Mouse (Mus musculus): Measurements from ENCODE around the gene Zswim8.

Gene Zswim8

GRCm38 (mm10) chr14:20730853-20731602 lies 23.7 kb downstream of the Zswim8 start:
- DNase-seq (ENCODE audit: low spot score in 2 of 2), result no peak

GRCm38 (mm10) chr14:20733041-20733951 lies 25.9 kb downstream of the Zswim8 start:
- no peak for DNase-seq (ENCODE audit: low spot score in 2 of 2)

GRCm38 (mm10) chr14:20733952-20734774 lies 26.8 kb downstream of the Zswim8 start, which contains the start of gene Ndst2:
Gene Ndst2, minus strand, starts transcription at chr14:20734562.
- peak; percentile 80 to 91 for DNase-seq (ENCODE audit: low spot score in 2 of 2)

- DNase-seq (ENCODE audit: low spot score in 2 of 2), result no peak
Observed at GRCm38 (mm10) chr14:20735052-20735451, 27.7 kb downstream of the Zswim8 start.

GRCm38 (mm10) chr14:20735892-20736390 lies 28.6 kb downstream of the Zswim8 start:
- no peak for DNase-seq (ENCODE audit: low spot score in 2 of 2)

- peak; percentile 46 to 64 for DNase-seq (ENCODE audit: low spot score in 2 of 2)
Observed at GRCm38 (mm10) chr14:20737306-20737705, 30.0 kb downstream of the Zswim8 start.

- DNase-seq (ENCODE audit: low spot score in 2 of 2), result no peak
Observed at GRCm38 (mm10) chr14:20738511-20738910, 31.2 kb downstream of the Zswim8 start.

GRCm38 (mm10) chr14:20741301-20741700 lies 33.9 kb downstream of the Zswim8 start:
- DNase-seq (ENCODE audit: low spot score in 2 of 2), result peak; percentile 33 to 53

- no peak for DNase-seq (ENCODE audit: low spot score in 2 of 2)
Observed at GRCm38 (mm10) chr14:20743614-20744013, 36.3 kb downstream of the Zswim8 start.

GRCm38 (mm10) chr14:20746935-20747334 lies 39.6 kb downstream of the Zswim8 start:
- DNase-seq (ENCODE audit: low spot score in 2 of 2), result no peak

GRCm38 (mm10) chr14:20748388-20748787 lies 41.0 kb downstream of the Zswim8 start:
- no peak for DNase-seq (ENCODE audit: low spot score in 2 of 2)

- DNase-seq (ENCODE audit: low spot score in 2 of 2), result no peak
Observed at GRCm38 (mm10) chr14:20749494-20750051, 42.2 kb downstream of the Zswim8 start.

- no peak for DNase-seq (ENCODE audit: low spot score in 2 of 2)
Observed at GRCm38 (mm10) chr14:20750503-20750902, 43.2 kb downstream of the Zswim8 start.

- DNase-seq (ENCODE audit: low spot score in 2 of 2), result no peak
Observed at GRCm38 (mm10) chr14:20753792-20754191, 46.4 kb downstream of the Zswim8 start.

GRCm38 (mm10) chr14:20757370-20757907 lies 50.1 kb downstream of the Zswim8 start:
- no peak for DNase-seq (ENCODE audit: low spot score in 2 of 2)

- no peak for DNase-seq (ENCODE audit: low spot score in 2 of 2)
Observed at GRCm38 (mm10) chr14:20758768-20759435, 51.5 kb downstream of the Zswim8 start.

- no peak for DNase-seq (ENCODE audit: low spot score in 2 of 2)
Observed at GRCm38 (mm10) chr14:20764942-20765341, 57.6 kb downstream of the Zswim8 start.

- DNase-seq (ENCODE audit: low spot score in 2 of 2), result peak; percentile 76 to 86
Observed at GRCm38 (mm10) chr14:20765642-20766258, 58.4 kb downstream of the Zswim8 start.

- DNase-seq (ENCODE audit: low spot score in 2 of 2), result no peak
Observed at GRCm38 (mm10) chr14:20767936-20768335, 60.6 kb downstream of the Zswim8 start.

- DNase-seq (ENCODE audit: low spot score in 2 of 2), result peak in 1 of 2 experiments; percentile 33
Observed at GRCm38 (mm10) chr14:20768581-20768980, 61.2 kb downstream of the Zswim8 start.

Measured in urinary bladder, adult 18-20 months (tissue).